Mouse (Mus musculus): ENCODE data around the gene Ndfip2. TPM values are rescaled to one million over a fixed set of nuclear protein-coding genes. Genes with fewer than 3 reads are reported as not detected.
A peak's percentile ranks its signal among the peaks of the same experiment; 100 is the strongest.

Ndfip2 gene
- 97.9 and 110 TPM in 2 replicates for polyA plus RNA-seq (2015; fragmentation: Nextera tagmentation; extraction: Ambion mirVana)

- no peaks in the 10 kb centered on the region for H3K9me3 ChIP-seq (ENCODE audit: control insufficient read depth, low read length)
- no peaks in the 10 kb centered on the region; the same call in 1 of the 2 replicates for H3K4me1 ChIP-seq (ENCODE audit: control insufficient read depth, insufficient read depth, low read length)
- H3K9ac ChIP-seq (ENCODE audit: low read depth, low read length) = peak within 1 kb of the TSS; percentile 97
- peak within 1 kb of the TSS; percentile 61 for H3K4me2 ChIP-seq (ENCODE audit: low read depth, low read length)
- H3K27me3 ChIP-seq (replicated peaks; ENCODE audit: control insufficient read depth, insufficient read depth, low read length) = no peaks in the 10 kb centered on the region
- H3K27ac ChIP-seq (ENCODE audit: low read length) = peak within 1 kb of the TSS; percentile 98
- H3K4me3 ChIP-seq (ENCODE audit: low read length) = peak within 1 kb of the TSS; percentile 87
- peak; percentile 96 for ATAC-seq
- WGBS = under 1% methylated on average over 60 of the region's 70 CpGs
- no peaks in the 10 kb centered on the region for H3K36me3 ChIP-seq (ENCODE audit: control insufficient read depth, insufficient read depth, low read length)
Measured at GRCm38 (mm10) chr14:105258379-105259034, at the start of gene Ndfip2. Ndfip2 (plus strand) TSS chr14:105258573.

GRCm38 (mm10) chr14:105219525-105220376 lies 38.6 kb upstream of the Ndfip2 start:
- H3K36me3 ChIP-seq (ENCODE audit: control insufficient read depth, insufficient read depth, low read length) = no peaks in the 10 kb centered on the region
- H3K9me3 ChIP-seq (ENCODE audit: control insufficient read depth, low read length) = no peaks in the 10 kb centered on the region
- no peak overlapping the region for H3K9ac ChIP-seq (ENCODE audit: low read depth, low read length)
- H3K27me3 ChIP-seq (replicated peaks; ENCODE audit: control insufficient read depth, insufficient read depth, low read length) = no peaks in the 10 kb centered on the region
- no peak overlapping the region for H3K4me3 ChIP-seq (ENCODE audit: low read length)
- no peaks in the 10 kb centered on the region for H3K4me1 ChIP-seq (ENCODE audit: control insufficient read depth, insufficient read depth, low read length)
- WGBS = 56% methylated on average over 9 of the region's 9 CpGs
- H3K27ac ChIP-seq (ENCODE audit: low read length) = no peak overlapping the region
- ATAC-seq = no peak
- H3K4me2 ChIP-seq (ENCODE audit: low read depth, low read length) = no peak overlapping the region

GRCm38 (mm10) chr14:105222240-105222639 lies 36.1 kb upstream of the Ndfip2 start:
- ATAC-seq = 0 out of 2 replicates have a peak, but pooled peaks have one; percentile 33
- H3K27me3 ChIP-seq (replicated peaks; ENCODE audit: control insufficient read depth, insufficient read depth, low read length) = no peaks in the 10 kb centered on the region
- H3K9ac ChIP-seq (ENCODE audit: low read depth, low read length) = no peak overlapping the region
- H3K9me3 ChIP-seq (ENCODE audit: control insufficient read depth, low read length) = no peaks in the 10 kb centered on the region
- 66% methylated on average over 4 of the region's 4 CpGs for WGBS
- H3K27ac ChIP-seq (ENCODE audit: low read length) = no peak overlapping the region
- no peak overlapping the region for H3K4me2 ChIP-seq (ENCODE audit: low read depth, low read length)
- no peaks in the 10 kb centered on the region for H3K4me1 ChIP-seq (ENCODE audit: control insufficient read depth, insufficient read depth, low read length)
- no peak overlapping the region for H3K4me3 ChIP-seq (ENCODE audit: low read length)
- no peaks in the 10 kb centered on the region for H3K36me3 ChIP-seq (ENCODE audit: control insufficient read depth, insufficient read depth, low read length)

GRCm38 (mm10) chr14:105225790-105226189 lies 32.6 kb upstream of the Ndfip2 start:
- H3K4me1 ChIP-seq (ENCODE audit: control insufficient read depth, insufficient read depth, low read length) = no peaks in the 10 kb centered on the region
- no peak overlapping the region for H3K27ac ChIP-seq (ENCODE audit: low read length)
- no peak for ATAC-seq
- H3K9ac ChIP-seq (ENCODE audit: low read depth, low read length) = no peak overlapping the region
- no peaks in the 10 kb centered on the region for H3K9me3 ChIP-seq (ENCODE audit: control insufficient read depth, low read length)
- H3K4me2 ChIP-seq (ENCODE audit: low read depth, low read length) = no peak overlapping the region
- no peaks in the 10 kb centered on the region for H3K27me3 ChIP-seq (replicated peaks; ENCODE audit: control insufficient read depth, insufficient read depth, low read length)
- H3K36me3 ChIP-seq (ENCODE audit: control insufficient read depth, insufficient read depth, low read length) = no peaks in the 10 kb centered on the region
- 88% methylated on average over 4 of the region's 4 CpGs for WGBS
- no peak overlapping the region for H3K4me3 ChIP-seq (ENCODE audit: low read length)

GRCm38 (mm10) chr14:105232421-105232820 lies 26.0 kb upstream of the Ndfip2 start:
- no peaks in the 10 kb centered on the region for H3K36me3 ChIP-seq (ENCODE audit: control insufficient read depth, insufficient read depth, low read length)
- no peaks in the 10 kb centered on the region for H3K4me1 ChIP-seq (ENCODE audit: control insufficient read depth, insufficient read depth, low read length)
- no peak overlapping the region for H3K9ac ChIP-seq (ENCODE audit: low read depth, low read length)
- no peaks in the 10 kb centered on the region for H3K27me3 ChIP-seq (replicated peaks; ENCODE audit: control insufficient read depth, insufficient read depth, low read length)
- ATAC-seq = peak; percentile 87
- WGBS = 40% methylated on average over 6 of the region's 6 CpGs
- no peaks in the 10 kb centered on the region for H3K9me3 ChIP-seq (ENCODE audit: control insufficient read depth, low read length)
- H3K4me2 ChIP-seq (ENCODE audit: low read depth, low read length) = no peak overlapping the region
- no peak overlapping the region for H3K27ac ChIP-seq (ENCODE audit: low read length)
- no peak overlapping the region for H3K4me3 ChIP-seq (ENCODE audit: low read length)

GRCm38 (mm10) chr14:105236596-105236995 lies 21.8 kb upstream of the Ndfip2 start:
- WGBS = 53% methylated on average over 4 of the region's 4 CpGs
- no peak overlapping the region for H3K9ac ChIP-seq (ENCODE audit: low read depth, low read length)
- no peak overlapping the region for H3K4me3 ChIP-seq (ENCODE audit: low read length)
- no peaks in the 10 kb centered on the region for H3K36me3 ChIP-seq (ENCODE audit: control insufficient read depth, insufficient read depth, low read length)
- ATAC-seq = no peak
- no peak overlapping the region for H3K4me2 ChIP-seq (ENCODE audit: low read depth, low read length)
- no peak overlapping the region for H3K27ac ChIP-seq (ENCODE audit: low read length)
- no peaks in the 10 kb centered on the region for H3K4me1 ChIP-seq (ENCODE audit: control insufficient read depth, insufficient read depth, low read length)
- no peaks in the 10 kb centered on the region for H3K27me3 ChIP-seq (replicated peaks; ENCODE audit: control insufficient read depth, insufficient read depth, low read length)
- no peaks in the 10 kb centered on the region for H3K9me3 ChIP-seq (ENCODE audit: control insufficient read depth, low read length)

GRCm38 (mm10) chr14:105237736-105238135 lies 20.6 kb upstream of the Ndfip2 start:
- no peaks in the 10 kb centered on the region for H3K4me1 ChIP-seq (ENCODE audit: control insufficient read depth, insufficient read depth, low read length)
- no peaks in the 10 kb centered on the region for H3K36me3 ChIP-seq (ENCODE audit: control insufficient read depth, insufficient read depth, low read length)
- peak; percentile 53; the same call in 1 of the 2 replicates for ATAC-seq
- H3K4me3 ChIP-seq (ENCODE audit: low read length) = no peak overlapping the region
- WGBS = 67% methylated on average over 9 of the region's 9 CpGs
- H3K4me2 ChIP-seq (ENCODE audit: low read depth, low read length) = no peak overlapping the region
- H3K9ac ChIP-seq (ENCODE audit: low read depth, low read length) = no peak overlapping the region
- no peaks in the 10 kb centered on the region for H3K9me3 ChIP-seq (ENCODE audit: control insufficient read depth, low read length)
- no peak overlapping the region for H3K27ac ChIP-seq (ENCODE audit: low read length)
- H3K27me3 ChIP-seq (replicated peaks; ENCODE audit: control insufficient read depth, insufficient read depth, low read length) = no peaks in the 10 kb centered on the region

- no peaks in the 10 kb centered on the region for H3K4me1 ChIP-seq (ENCODE audit: control insufficient read depth, insufficient read depth, low read length)
- no peaks in the 10 kb centered on the region for H3K27me3 ChIP-seq (replicated peaks; ENCODE audit: control insufficient read depth, insufficient read depth, low read length)
- H3K36me3 ChIP-seq (ENCODE audit: control insufficient read depth, insufficient read depth, low read length) = no peaks in the 10 kb centered on the region
- H3K27ac ChIP-seq (ENCODE audit: low read length) = no peak overlapping the region
- no peaks in the 10 kb centered on the region for H3K9me3 ChIP-seq (ENCODE audit: control insufficient read depth, low read length)
- no peak overlapping the region for H3K4me2 ChIP-seq (ENCODE audit: low read depth, low read length)
- WGBS = 59% methylated on average over 5 of the region's 5 CpGs
- H3K9ac ChIP-seq (ENCODE audit: low read depth, low read length) = no peak overlapping the region
- H3K4me3 ChIP-seq (ENCODE audit: low read length) = no peak overlapping the region
- ATAC-seq = peak; percentile 74
Measured at GRCm38 (mm10) chr14:105238450-105239038, 19.8 kb upstream of the Ndfip2 start.

- Histone ChIP-seq H3K4me2 (ENCODE audit: low read depth, low read length) (no peak overlapping the region), H3K4me3 (ENCODE audit: low read length) (no peak overlapping the region), H3K27me3 (replicated peaks; ENCODE audit: control insufficient read depth, insufficient read depth, low read length) (no peaks in the 10 kb centered on the region), H3K9ac (ENCODE audit: low read depth, low read length) (no peak overlapping the region), H3K36me3 (ENCODE audit: control insufficient read depth, insufficient read depth, low read length) (no peaks in the 10 kb centered on the region), H3K9me3 (ENCODE audit: control insufficient read depth, low read length) (no peaks in the 10 kb centered on the region), H3K27ac (ENCODE audit: low read length) (no peak overlapping the region), H3K4me1 (ENCODE audit: control insufficient read depth, insufficient read depth, low read length) (no peaks in the 10 kb centered on the region; the same call in 1 of the 2 replicates)
- ATAC-seq = no peak
- 78% methylated on average over 10 of the region's 10 CpGs for WGBS
Measured at GRCm38 (mm10) chr14:105240120-105240519, 18.3 kb upstream of the Ndfip2 start.

All from intestine, embryonic 16.5 days (tissue).